Mouse (Mus musculus): ENCODE measurements around the gene Dcbld1.

- TF ChIP-seq EP300 (IDR thresholded peaks at IDR 0.05; ENCODE audit: low read depth) (no peak), CTCF (IDR thresholded peaks at IDR 0.05; ENCODE audit: low read depth) (no peak)
These were observed 126.9 kb downstream of the Dcbld1 start for GRCm38 (mm10) chr10:52360241-52360735.
